Mouse (Mus musculus): Measurements from ENCODE around the gene Pik3ap1.

The Pik3ap1 gene

DNA sequence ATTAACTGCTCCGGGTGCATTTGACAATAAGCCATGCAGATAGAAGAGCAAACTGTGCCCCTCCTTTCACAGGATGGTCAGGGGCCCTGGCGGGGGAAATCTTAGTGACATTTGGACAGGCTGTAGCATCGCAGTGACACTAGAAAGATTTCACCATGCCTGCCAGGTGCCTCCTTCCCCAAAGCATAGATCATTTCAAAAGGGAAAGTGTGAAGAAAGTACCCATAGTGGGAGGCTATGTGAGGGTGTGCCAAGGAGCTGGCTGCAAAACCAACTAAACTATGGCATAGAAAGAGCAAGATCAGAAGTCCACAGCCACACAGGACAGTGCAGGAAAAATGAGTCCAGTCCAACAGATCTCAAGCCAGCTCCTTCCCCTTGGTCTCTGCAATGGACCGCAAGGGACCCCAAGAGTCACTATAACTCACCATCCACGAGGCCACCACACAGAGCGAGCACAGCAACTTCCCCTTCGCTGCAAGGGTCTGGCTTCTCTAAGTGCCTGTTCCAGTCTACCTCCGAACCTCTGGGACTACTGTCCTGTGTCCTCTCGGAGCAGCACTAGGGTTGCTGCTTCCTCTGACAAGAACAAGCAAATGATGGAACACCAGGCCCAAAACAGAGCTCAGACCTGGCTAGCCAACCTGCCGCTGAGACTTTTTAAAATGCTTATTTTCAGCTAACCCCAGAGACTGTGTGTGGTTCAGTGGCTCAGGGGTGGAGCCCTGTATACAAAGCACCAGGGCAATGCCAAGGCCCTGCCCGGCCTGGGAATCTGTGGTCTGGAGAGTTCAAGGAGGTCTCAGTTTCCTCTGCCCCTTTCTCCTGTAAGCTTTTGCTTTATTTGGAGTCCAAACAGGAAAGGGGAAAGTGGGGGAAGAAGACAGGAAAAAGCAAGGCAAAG lies 15.1 kb downstream of the Pik3ap1 start:
- DNase-seq (ENCODE audit: extremely low spot score, low read depth, low spot score) = no peak

DNA sequence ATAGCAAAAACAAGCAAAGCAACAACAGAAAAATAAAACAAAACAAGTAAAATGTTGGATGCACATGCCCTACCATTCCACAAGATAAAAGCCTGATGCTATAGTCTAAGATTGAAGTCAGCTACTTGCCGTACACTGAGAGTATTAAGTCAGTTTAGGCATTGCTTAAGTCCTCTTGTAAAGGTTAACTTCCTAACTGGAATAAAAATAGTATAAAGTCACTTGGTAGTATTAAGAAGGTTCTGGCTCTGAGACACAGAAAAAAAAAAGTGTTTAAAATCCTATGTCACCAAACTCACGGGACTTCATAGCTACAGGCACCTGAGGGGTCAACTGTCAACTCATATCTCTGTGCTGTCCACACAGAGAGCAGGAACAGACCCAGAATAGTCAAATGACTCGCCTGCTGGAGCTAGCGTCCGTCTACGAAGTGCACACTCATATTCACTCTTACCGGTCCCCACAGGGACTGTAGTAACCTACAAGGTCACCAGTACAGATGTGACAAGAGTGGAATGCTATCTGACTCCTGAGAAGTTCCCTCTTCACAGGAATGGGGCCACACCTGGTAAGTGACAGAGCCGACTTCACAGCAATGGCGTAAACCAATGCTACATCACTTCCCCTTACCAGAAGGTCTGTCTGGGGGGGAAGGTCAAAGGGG lies 17.9 kb downstream of the Pik3ap1 start:
- no peak for DNase-seq (ENCODE audit: extremely low spot score, low read depth, low spot score)

DNA sequence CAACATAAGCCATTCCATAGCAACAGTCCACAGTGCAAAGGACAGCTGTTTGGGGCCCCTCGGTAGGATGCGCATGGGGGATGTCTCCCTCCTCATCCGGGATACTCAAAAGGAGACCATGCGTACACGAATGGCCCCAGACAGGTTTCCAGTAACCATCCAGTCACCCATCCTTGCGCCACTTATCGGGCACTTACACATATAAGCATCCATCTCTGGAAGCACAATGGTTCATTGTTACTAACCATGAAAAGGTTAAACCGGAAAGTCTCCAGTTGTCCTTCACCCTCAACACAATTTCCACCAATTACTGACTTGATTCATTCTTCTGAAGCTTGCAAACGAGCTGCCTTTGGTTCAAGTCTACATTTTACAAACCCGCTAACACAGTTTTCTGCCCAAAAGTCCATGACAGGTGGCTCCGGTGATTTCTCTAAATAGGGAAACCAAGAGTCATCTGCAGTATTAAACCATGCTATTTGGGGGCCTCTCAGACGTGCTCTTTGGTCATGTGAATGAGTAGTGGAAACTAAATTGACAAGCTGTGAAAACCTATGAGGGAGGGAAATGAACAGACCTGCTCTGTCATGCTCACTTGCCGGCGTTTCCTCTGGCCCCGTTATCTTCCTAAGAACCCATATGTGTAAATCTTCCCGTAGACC lies 18.6 kb downstream of the Pik3ap1 start:
- no peak for DNase-seq (ENCODE audit: extremely low spot score, low read depth, low spot score)

GRCm38 (mm10) chr19:41365570-41365969 lies 19.3 kb downstream of the Pik3ap1 start:
- no peak for DNase-seq (ENCODE audit: extremely low spot score, low read depth, low spot score)

GRCm38 (mm10) chr19:41364509-41364908 lies 20.4 kb downstream of the Pik3ap1 start:
- no peak for DNase-seq (ENCODE audit: extremely low spot score, low read depth, low spot score)

DNA sequence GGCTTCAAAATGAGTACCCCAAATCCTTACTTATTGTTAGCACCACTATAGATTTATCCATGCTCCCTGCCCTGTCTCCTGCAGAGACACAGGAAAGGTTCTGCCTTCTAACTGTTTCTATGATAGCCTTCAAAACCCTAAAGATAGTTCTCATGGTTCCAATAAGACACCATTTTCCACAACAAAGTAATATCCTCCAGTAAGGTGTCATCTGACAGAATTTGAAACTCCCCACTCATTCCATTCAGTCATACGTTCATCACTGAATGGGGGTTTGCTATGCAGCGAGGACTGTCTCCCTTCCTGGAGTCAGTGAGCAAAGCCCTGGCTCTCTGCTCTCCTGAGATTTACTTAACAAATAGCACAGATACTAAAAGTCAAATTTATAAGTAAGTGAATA lies 21.9 kb downstream of the Pik3ap1 start:
- no peak for DNase-seq (ENCODE audit: extremely low spot score, low read depth, low spot score)

DNA sequence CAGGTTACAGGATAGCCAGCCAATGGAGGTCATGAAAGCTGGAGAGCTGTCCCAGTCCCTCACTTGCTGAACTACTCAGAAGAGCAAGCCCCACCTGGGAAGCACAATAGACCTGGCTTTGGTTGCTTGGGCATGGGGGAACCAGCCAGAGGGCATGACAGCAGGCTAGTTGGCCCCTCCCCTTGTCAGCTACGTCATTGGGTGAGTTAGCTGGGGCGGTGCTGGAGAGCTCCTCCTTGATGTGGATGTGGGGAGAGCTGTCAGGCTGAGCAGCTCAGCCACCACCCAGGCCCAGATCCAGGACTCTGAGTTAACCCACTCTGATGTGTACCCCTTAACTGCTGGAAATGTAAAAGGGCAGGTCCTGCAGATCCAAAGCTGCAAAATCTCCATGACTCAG lies 24.4 kb downstream of the Pik3ap1 start:
- no peak for DNase-seq (ENCODE audit: extremely low spot score, low read depth, low spot score)

GRCm38 (mm10) chr19:41354287-41354951 lies 30.5 kb downstream of the Pik3ap1 start:
- DNase-seq (ENCODE audit: extremely low spot score, low read depth, low spot score) = no peak

GRCm38 (mm10) chr19:41349624-41350023 lies 35.3 kb downstream of the Pik3ap1 start:
- no peak for DNase-seq (ENCODE audit: extremely low spot score, low read depth, low spot score)

DNA sequence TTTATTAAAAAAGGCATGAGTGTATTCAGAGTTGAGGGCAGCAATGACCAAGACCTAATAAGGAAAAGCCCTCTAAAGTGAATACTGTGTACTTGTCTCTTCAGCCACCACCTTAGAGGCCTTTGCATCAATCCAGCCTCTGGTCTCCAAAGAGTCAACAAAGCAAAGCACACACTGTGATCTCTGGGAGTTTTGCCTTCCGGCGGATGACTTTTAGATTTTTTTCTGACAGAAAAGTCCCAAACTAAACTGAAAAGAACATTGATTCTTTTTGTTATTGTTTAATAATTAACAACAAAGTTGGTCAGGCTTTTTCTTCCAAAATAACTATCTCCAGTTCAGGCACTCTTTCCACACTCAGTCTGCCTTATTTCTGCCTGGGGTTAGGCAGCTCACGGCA lies 36.7 kb downstream of the Pik3ap1 start:
- no peak for DNase-seq (ENCODE audit: extremely low spot score, low read depth, low spot score)

- DNase-seq (ENCODE audit: extremely low spot score, low read depth, low spot score) = no peak
These were observed 37.6 kb downstream of the Pik3ap1 start for GRCm38 (mm10) chr19:41347326-41347725.

GRCm38 (mm10) chr19:41346099-41346850 lies 38.6 kb downstream of the Pik3ap1 start:
- no peak for DNase-seq (ENCODE audit: extremely low spot score, low read depth, low spot score)

DNA sequence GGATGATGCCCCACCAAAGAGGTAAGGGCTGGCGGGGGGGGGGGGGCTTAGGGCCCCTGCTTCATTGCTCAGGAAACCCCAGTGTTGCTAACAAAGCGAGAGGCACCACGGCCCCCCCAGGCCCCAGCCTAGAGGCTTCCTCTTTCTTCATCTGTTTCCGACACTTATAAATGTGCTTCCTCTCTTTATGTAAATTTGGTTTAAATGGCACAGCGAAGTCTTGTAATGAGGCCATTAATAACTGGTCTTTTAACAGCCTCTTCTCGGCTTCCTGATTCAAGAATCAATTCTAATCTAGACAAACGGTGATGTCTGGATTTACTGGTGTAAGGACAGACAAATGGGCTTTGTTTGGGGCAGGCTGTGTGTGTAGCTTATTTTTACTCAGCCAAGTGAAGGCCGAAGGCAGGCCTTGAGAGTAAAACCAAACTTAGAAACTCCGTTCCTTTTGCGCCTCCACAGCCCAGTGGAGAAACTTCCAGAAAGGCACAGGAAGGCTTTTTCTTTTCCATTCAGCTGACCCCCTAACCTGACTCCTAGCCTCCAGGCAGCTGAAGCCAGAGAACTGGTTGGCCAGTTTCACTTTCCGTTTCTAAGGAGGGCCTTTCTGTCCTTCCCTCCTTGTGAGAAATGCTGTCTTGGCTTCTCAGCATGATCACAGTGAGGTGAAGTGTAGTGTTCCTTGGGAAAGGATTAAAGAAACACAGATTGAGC lies 39.7 kb downstream of the Pik3ap1 start:
- no peak for DNase-seq (ENCODE audit: extremely low spot score, low read depth, low spot score)

- no peak for DNase-seq (ENCODE audit: extremely low spot score, low read depth, low spot score)
These were observed 40.3 kb downstream of the Pik3ap1 start for GRCm38 (mm10) chr19:41344666-41345027.

GRCm38 (mm10) chr19:41342592-41343090 lies 42.3 kb downstream of the Pik3ap1 start:
- DNase-seq (ENCODE audit: extremely low spot score, low read depth, low spot score) = no peak

DNA sequence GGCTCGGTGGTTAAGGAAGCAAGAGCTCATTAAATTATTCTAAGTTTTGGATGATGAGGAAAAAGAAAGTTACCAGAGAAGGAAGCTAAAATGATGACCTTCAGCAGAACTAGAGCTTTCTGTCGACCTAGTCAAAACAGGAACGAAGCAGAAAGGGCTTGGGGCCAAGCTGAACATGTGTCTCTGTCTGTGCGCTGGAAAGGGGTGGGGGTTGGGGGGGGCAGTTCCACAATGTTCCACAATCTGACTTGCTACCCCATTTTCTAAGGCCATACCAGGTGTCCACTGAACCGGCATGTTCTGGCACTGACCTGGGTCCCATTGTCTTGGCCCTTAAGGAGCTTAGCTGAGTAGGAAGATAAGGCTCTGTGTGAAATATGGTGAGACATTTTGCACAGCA lies 43.2 kb downstream of the Pik3ap1 start:
- DNase-seq (ENCODE audit: extremely low spot score, low read depth, low spot score) = no peak

- no peak for DNase-seq (ENCODE audit: extremely low spot score, low read depth, low spot score)
These were observed 45.7 kb downstream of the Pik3ap1 start for GRCm38 (mm10) chr19:41339020-41339836.

- no peak for DNase-seq (ENCODE audit: extremely low spot score, low read depth, low spot score)
These were observed 46.5 kb downstream of the Pik3ap1 start for GRCm38 (mm10) chr19:41338379-41338778.

GRCm38 (mm10) chr19:41335721-41336120 lies 49.2 kb downstream of the Pik3ap1 start:
- no peak for DNase-seq (ENCODE audit: extremely low spot score, low read depth, low spot score)
